Mouse (Mus musculus) kidney, adult 2 months (tissue): ENCODE measurements around the gene Usp30. TPM values are rescaled to one million over a fixed set of nuclear protein-coding genes. Genes with fewer than 3 reads are reported as not detected.

Experiments used
- DNase-seq: peaks from one replicate; pipeline ENCODE4 v3.0.0; 2021
- H3K27ac ChIP-seq: fragments of 200-500 bp; 2 replicates; pipeline ENCODE4 v1.5.1; 2012; ENCODE audit warnings: low read depth, low read length, control low read depth, inconsistent platforms; ENCODE audit not compliant: insufficient read depth
- H3K27me3 ChIP-seq: fragments of 200-500 bp; replicated peaks from 2 replicates; pipeline ENCODE4 v1.6.1; 2012; ENCODE audit warnings: mild to moderate bottlenecking, moderate library complexity, low read length, inconsistent platforms; ENCODE audit not compliant: control insufficient read depth, insufficient read depth
- H3K36me3 ChIP-seq: fragments of 200-500 bp; 2 replicates; pipeline ENCODE4 v1.6.1; 2012; ENCODE audit warnings: mild to moderate bottlenecking, moderate library complexity, low read length, inconsistent platforms; ENCODE audit not compliant: control insufficient read depth, insufficient read depth
- H3K4me1 ChIP-seq: fragments of 200-500 bp; 2 replicates; pipeline ENCODE4 v1.6.1; 2011; ENCODE audit warnings: low read length; ENCODE audit not compliant: control insufficient read depth, insufficient read depth
- H3K4me3 ChIP-seq: fragments of 200-500 bp; 2 replicates; pipeline ENCODE4 v1.5.1; 2011; ENCODE audit warnings: mild to moderate bottlenecking, low read depth, low read length, control low read depth; ENCODE audit not compliant: insufficient read depth
- CTCF ChIP-seq: fragments of 200-500 bp; conservative IDR thresholded peaks from 2 replicates; pipeline ENCODE4 v1.5.1; 2011; ENCODE audit warnings: low read depth, mild to moderate bottlenecking, control low read depth, low read length, moderate library complexity, mixed read lengths; ENCODE audit not compliant: insufficient read depth, insufficient read length
- POLR2A ChIP-seq: fragments of 200-500 bp; IDR thresholded peaks from one replicate; pipeline ENCODE4 v1.6.1; 2011; ENCODE audit warnings: low read depth, low read length, control low read depth
- WGBS: fragments of 180-500 bp; shearing (Covaris S2); methylation state at CpG from one replicate; pipeline ENCODE4 v1.1.7; 2018; 5-methylcytosine and 5-hydroxymethylcytosine counted together
- polyA plus RNA-seq: library from polyadenylated mRNA; depleted of rRNA; stranded (reverse); fragments of >200 nt; gene quantifications from 2 replicates; pipeline ENCODE4 v1.2.3, GENCODE M21; 2012

Usp30 gene
- polyA plus RNA-seq, 1 experiment = 24.6 TPM

DNA sequence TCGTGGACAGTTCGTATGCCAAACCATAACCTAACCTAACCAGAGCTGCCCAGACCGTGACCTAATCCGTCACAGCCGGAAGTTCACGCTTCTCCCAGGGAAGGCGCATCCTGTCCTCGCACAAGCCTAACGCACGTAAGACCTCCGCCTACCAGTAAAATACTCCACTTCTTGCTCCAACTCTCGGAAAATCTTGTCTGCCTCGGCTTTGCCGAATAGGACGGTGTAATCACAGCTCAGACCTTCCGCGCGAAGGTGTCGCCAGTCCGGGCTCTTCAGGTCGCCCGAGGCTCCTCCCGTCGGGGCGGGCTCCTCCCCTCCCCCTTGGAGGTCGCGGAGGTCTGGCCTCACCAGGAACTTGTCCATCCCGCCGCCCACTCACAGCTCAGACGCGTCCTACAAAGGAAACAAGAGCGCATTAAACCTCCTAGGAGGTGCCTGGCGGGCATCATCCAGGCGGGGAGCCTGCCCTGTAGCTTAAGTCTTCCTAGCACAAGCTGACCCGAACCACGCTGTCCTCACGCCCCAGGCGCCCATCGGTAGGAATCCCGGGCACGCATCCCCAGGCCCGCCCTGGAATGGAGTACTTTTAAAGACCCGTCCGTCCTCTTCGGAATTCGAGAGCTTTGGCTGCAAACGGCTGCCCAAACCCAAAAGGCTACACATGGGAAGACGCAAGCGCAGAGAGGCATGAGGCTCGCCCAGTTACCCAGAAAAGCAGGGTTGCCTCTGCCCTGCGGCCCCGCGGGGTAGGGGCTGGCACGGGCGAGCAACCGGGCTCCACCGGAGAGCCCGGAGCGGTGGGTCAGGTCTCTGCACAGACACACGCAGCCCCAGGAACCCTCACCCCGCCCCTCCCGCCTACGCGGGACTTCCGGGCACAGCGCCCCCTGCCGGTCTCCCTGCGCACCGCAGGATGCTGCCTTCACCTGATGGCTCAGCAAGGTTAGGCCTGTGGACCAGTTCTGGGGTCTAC, 62.4 kb downstream of the Usp30 start, which contains the start of gene Alkbh2:
TSS of gene Alkbh2 (minus strand) at position 845 of the 976 bp plus-strand sequence.
- 0 out of 2 replicates have a peak, but pooled peaks cover 5% of the 10 kb centered on the region for H3K4me1 ChIP-seq
- WGBS = under 1% methylated on average over 69 of the region's 69 CpGs

DNA sequence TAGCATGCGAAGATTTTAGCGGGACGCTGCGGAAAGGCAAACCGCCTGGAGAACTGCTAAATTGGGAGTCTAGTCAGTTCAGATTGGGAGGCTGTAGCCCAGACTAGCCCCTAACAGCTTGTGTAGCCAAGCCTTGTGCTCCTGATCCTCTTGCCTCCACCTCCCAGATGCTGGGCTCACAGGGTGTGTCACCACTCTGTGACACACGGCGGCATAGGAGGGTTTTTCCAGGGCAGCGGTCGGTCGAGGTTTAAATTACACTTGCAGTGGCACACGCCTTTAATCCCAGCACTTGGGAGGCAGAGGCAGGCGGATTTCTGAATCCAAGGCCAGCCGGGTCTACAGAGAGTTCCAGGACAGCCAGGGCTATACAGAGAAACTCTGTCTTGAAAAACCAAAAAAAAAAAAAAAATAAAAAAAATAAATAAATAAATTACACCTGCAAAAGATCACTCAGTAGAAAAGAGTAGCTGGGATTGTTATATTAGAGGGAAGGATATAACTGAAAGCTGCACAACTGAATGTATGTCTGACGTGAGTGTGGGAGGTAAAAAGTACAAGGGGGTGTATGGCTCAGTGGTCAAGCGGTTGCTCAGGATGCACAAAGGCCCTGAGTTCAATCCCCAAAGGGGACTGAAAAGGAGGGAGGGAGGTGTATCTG, 64.4 kb downstream of the Usp30 start:
- Histone ChIP-seq H3K36me3 (no peaks in the 10 kb centered on the region), H3K4me3 (no peak overlapping the region), H3K4me1 (0 out of 2 replicates have a peak, but pooled peaks cover 5% of the 10 kb centered on the region), H3K27me3 (no peaks in the 10 kb centered on the region), H3K27ac (no peak overlapping the region)
- DNase-seq = no peak
- 79% methylated on average over 15 of the region's 15 CpGs for WGBS
- no peak for TF ChIP-seq CTCF
- no peak for TF ChIP-seq POLR2A

More for the DNA sequence above, 62.4 kb downstream of the Usp30 start, which contains the start of gene Alkbh2:
- peak; percentile 82 for DNase-seq
- no peak for TF ChIP-seq POLR2A
- TF ChIP-seq CTCF = peak; percentile 88
- peak within 1 kb of the TSS; percentile 58 for H3K27ac ChIP-seq
- H3K27me3 ChIP-seq = no peaks in the 10 kb centered on the region
- peak within 1 kb of the TSS; percentile 62 for H3K4me3 ChIP-seq
- H3K36me3 ChIP-seq = no peaks in the 10 kb centered on the region

DNA sequence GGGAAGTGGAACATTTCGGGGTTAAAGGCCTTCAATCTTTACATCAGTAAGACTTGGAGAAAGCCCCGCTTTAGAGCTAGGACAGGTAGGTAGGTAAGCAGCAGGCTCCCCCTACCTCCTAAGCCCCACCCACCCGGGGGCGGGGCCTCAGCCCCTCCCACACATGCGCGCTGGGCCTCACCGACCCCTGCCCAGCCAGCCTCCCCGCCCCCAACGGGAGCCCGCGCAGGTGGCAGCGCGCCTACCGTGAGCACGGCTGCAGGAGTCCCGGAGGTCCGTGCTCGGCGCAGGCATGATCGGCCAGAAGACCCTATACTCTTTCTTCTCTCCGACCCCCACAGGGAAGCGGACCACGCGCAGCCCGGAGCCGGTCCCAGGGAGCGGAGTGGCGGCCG, 64.9 kb downstream of the Usp30 start, which contains the start of gene Ung:
TSS of gene Ung (plus strand) at position 176 of the 395 bp plus-strand sequence.
- H3K27ac ChIP-seq = peak within 1 kb of the TSS; percentile 59
- H3K36me3 ChIP-seq = no peaks in the 10 kb centered on the region
- no peaks in the 10 kb centered on the region for H3K27me3 ChIP-seq
- DNase-seq = peak; percentile 43
- H3K4me3 ChIP-seq = peak within 1 kb of the TSS; percentile 77
- TF ChIP-seq POLR2A (no peak), CTCF (no peak)
- WGBS = 2% methylated on average over 29 of the region's 29 CpGs
- H3K4me1 ChIP-seq = 0 out of 2 replicates have a peak, but pooled peaks cover 5% of the 10 kb centered on the region

DNA sequence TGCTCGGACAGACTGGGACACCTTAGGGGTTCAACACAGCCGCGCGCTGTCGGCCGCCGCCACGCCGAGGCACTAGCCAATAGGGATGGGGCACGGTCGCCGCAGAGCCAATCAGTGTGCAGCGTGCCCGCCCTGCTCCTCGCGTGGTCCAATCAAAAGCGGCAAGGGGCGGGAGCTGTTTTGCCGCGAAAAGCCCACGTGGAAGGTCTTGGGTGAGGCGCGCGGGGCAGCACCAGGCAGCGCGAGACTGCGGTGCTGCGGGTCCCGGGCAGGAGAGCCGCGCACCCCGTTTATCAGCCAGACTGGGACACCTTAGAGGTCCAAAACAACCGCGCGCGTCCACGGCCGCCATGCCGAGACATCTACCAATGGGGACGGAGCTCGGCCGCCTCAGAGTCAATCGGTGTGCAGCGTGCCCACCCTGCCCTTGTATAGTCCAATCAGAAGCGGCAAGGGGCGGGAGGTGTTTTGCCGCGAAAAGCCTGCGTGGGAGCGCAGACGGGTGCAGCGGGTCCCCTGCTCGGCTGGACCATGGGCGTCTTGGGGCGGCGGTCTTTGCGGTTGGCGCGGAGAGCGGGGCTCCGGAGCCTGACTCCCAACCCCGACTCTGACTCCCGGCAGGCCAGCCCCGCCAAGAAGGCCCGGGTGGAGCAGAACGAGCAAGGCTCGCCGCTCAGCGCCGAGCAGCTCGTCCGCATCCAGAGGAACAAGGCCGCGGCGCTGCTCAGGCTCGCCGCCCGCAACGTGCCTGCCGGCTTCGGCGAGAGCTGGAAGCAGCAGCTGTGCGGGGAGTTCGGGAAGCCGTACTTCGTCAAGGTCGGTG, 65.6 kb downstream of the Usp30 start:
- DNase-seq = peak; percentile 96
- under 1% methylated on average over 87 of the region's 87 CpGs for WGBS
- TF ChIP-seq CTCF = no peak
- TF ChIP-seq POLR2A = no peak
- Histone ChIP-seq H3K27me3 (no peaks in the 10 kb centered on the region), H3K4me1 (0 out of 2 replicates have a peak, but pooled peaks cover 5% of the 10 kb centered on the region), H3K27ac (peak overlapping the region; percentile 59), H3K4me3 (peak overlapping the region; percentile 77), H3K36me3 (no peaks in the 10 kb centered on the region)

DNA sequence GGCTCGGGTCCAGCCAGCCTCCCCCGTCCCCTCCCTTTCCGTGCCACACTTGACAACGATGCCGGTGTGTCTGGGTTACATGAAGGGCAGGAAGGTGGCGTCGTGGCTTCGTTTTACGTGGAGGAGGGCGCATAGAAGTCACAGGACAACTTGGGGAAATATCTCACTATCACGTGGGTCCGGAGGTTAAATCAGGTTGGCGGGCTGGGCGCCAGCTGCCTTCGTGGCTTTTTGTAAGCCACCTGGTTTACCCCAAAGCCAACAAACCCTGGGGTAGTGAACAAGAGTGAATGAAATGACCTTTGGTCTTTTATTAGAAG, 66.2 kb downstream of the Usp30 start:
- peak overlapping the region; percentile 59 for H3K27ac ChIP-seq
- 1% methylated on average over 15 of the region's 15 CpGs for WGBS
- no peaks in the 10 kb centered on the region for H3K27me3 ChIP-seq
- H3K36me3 ChIP-seq = no peaks in the 10 kb centered on the region
- H3K4me1 ChIP-seq = 0 out of 2 replicates have a peak, but pooled peaks cover 5% of the 10 kb centered on the region
- TF ChIP-seq POLR2A (no peak), CTCF (no peak)
- peak; percentile 80 for DNase-seq
- H3K4me3 ChIP-seq = peak overlapping the region; percentile 77

DNA sequence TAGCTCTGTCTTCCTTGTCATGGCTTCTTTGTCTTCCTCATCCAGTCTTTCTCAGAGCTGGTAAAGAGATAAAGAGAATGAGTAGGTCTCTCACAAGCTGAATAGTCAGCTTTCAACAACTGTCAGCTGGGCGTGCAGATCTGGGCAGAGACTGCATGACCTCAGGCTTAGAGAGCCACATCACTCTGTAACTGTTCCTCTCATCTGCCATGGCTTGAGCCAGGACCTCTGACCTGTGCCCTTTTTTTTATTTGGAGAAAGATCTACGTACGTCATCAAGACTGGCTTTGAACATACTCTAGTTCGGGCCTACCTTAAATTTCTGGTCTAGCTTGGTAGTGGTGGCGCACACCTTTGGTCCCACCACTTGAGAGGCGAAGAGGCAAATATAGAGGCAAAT, 67.6 kb downstream of the Usp30 start:
- WGBS = 96% methylated on average over 6 of the region's 6 CpGs
- no peaks in the 10 kb centered on the region for H3K27me3 ChIP-seq
- no peak overlapping the region for H3K27ac ChIP-seq
- DNase-seq = no peak
- no peak overlapping the region for H3K4me3 ChIP-seq
- H3K36me3 ChIP-seq = no peaks in the 10 kb centered on the region
- 0 out of 2 replicates have a peak, but pooled peaks cover 5% of the 10 kb centered on the region for H3K4me1 ChIP-seq
- no peak for TF ChIP-seq CTCF
- no peak for TF ChIP-seq POLR2A
